Mouse (Mus musculus) ZHBTc4 (cell line): ENCODE results near the gene Card9.

ENCODE experiments used
- DNase-seq: peaks from one replicate; pipeline ENCODE4 v3.0.0-alpha.2; 2011; ENCODE audit warnings: low read depth, low spot score

Card9 gene

DNA sequence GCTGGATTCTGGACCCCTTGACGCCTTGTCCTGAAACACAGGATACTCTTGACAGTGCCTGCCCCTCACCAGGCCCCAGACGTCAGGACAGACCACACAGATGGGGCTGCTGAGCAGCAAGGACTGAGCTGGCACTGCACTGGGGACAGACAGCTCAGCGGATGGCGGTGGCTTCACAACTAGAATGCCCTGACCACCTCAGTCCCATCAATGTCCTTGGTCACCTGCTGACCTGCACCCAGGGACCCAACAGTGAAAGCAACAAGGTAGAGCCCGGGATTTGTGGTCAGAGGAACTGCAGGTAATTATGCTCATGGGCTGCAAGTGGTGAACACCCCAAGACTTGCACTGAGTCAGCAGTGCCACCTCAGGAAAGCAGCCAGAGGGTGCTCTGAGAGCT lies 2.3 kb upstream of the Card9 start:
- no peak for DNase-seq

DNA sequence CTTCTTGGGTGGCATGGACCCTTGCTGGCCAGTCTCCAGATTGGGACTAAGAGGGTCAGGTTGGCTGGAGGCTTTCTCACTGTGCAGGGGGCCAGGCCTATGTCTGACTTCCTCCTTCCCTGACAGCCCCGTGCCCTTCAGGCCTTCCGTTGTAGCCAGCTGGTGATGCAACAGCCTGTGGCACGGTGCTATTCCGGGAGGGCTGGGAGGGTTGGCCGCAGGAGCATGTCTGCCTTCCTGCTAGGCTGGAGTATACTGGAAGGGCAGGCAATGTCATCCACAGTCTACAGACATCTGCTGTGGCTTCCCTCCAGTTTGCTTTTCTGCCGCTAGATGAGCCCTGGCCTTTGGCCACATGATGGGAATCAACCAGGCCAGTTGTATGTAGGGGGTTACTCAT lies 735 bp downstream of the Card9 start:
- DNase-seq = no peak

GRCm38 (mm10) chr2:26358667-26359320 lies 1.9 kb downstream of the Card9 start:
- DNase-seq = no peak

- peak; percentile 70 for DNase-seq
Observed at GRCm38 (mm10) chr2:26357484-26357883, 3.2 kb downstream of the Card9 start.

DNA sequence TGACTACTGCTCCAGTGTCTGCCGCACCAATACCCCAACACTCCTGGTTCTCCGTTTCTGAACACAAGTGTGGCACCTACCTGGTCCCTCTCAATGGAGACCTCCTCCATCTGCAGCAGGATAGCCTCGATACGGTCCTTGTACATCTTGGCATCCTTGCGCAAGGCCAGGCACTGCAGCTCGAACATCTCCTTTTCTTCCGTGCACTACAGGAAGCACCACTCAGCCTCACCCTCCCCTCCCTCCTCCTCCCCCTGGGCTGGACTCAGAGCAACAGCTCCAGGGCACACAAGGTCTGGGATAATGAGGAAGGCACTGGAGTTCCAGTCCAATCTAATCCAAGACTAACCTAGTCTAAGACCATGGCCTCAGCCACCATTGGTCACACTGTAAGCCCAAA lies 4.0 kb downstream of the Card9 start:
- peak; percentile 28 for DNase-seq

DNA sequence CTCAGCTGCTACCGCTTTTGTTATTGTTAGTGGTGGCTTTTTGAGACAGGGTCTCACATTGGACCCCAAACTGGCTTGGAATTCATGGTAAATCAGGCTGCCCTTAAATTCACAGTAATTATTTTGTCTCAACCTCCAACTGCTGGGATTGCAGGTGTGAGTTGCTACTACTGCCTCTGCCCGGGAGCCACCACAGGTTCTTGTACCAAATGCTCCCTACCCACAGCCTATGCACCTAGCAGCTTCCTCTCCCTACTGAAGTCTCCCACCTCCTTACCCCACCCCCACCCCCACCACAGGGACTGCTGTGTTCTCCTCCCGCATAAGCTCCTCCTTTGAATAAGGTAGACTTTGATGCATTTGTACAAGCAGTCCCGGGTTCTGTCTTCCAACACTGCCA lies 4.5 kb downstream of the Card9 start:
- DNase-seq = no peak

- DNase-seq = no peak
Observed at GRCm38 (mm10) chr2:26354401-26354800, 6.3 kb downstream of the Card9 start.

DNA sequence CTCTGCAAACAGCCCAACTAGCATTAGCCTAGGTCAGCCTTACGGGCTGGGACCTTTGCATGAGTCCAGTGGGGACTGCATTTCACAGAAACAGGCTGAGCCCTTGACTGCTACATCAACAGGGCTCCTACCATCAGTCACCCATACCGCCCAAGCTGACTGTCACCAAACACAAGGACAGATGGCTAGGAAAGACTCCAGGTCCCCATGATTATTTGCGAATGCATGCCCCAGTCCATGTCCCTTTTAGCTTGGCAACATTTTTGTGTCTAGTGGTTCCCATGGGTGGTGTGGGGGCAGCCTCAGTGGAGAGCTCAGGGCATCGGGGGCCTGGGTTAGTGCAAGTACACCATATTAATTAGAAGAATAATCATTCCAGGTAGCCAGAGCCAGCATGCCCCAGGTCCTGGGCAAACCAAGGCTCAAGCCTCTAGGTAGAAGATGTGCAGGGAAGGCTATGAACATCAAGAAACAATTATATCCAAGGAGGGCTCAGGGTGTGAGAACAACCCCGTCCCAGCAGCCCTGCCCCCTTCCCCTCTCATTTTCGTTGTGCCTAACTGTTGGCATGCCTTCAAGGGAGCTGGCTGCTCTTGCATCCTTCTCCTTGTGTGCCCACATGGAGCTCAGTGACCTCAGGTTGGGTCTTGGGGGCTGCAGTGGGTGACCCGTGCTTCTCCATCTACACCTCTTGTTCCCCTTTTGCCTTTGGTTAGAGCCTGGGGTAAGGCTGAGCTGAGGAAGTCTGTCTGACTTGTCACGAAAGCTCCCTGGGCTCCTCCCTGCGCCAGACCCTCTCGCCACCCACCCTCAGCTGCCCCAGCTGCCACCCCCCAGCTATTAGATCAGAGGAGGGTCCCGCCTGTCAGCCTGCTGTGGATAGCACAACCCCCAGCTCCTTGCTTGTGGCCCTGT lies 7.4 kb downstream of the Card9 start:
- no peak for DNase-seq

DNA sequence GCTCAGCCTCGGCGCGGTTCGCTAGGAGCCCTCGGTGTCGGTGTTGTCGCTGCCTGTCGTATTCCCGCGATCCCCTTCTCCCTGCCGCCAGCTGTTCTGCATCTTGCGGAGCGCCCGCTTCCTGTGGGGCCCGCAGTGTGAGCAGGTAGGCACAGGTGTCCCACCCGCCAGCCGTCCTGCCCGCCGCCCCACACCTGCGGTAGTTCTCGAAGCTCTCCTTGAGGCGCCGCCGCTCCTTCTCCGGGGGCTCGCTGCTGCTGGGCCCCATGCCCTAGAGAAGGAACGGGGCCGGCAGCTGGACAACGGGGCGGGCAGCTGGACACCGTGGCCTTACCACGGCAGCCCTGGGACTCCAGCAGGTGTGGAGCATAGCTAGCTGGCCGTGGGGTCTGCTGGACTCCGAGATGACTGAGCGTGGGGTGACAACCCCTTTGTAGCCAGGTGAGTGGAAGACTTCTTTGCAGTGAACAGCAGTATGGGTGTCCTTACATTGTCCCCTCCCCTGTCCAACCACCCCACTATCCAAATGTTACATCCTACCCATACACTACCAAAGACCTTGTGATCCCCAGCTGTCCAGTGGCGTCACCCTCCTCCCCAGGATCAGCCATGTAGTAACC lies 8.3 kb downstream of the Card9 start:
- no peak for DNase-seq

GRCm38 (mm10) chr2:26351358-26352290 lies 9.1 kb downstream of the Card9 start, which contains the start of gene Dnlz:
Gene Dnlz, minus strand, starts transcription at chr2:26352110.
- DNase-seq = peak; percentile 94

GRCm38 (mm10) chr2:26348241-26348640 lies 12.5 kb downstream of the Card9 start:
- DNase-seq = no peak

DNA sequence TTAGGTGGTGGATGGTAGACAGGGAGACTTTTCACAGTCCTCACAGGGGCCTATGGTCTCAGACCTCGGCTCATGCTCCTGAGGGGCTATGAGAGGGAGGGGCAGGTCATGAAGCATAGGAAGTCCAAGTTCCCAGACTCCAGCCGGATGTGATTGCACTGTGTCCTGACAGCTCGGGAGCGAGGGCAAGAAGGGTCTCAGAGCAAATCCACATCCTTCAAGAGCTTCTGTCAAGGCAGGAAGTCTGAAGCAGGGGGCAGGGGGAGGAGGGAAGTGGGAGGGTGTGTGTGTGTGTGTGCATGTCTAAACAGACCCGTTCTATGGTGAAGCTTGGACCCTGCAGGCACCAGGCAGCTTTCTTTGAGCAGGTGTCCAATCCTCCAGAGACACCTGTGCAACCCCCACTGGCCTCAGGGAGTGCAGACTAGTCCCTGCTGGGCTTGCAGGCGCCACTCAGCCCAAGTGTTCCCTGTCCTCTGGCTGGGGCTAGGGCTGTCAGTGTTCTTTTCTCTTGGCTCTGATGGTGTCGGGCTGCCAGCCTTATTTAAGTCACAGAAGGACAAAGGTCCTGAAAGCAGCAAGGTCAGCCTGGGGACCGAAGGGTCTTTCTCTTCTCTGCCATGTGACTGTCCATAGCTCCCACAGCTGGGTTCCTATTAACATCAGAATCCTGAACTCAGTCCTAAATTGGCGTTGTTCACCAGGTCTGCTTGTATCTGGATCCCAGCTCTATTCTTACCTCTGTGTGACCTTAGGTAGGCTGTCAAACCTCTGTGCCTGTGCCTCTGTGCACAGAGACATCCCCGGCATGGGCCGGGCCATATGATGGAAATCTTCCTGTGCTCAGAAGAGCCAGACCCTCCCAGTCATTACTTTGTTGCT lies 17.9 kb downstream of the Card9 start:
- DNase-seq = peak; percentile 81

- DNase-seq = peak; percentile 27
Observed at GRCm38 (mm10) chr2:26342044-26342443, 18.7 kb downstream of the Card9 start.

GRCm38 (mm10) chr2:26341510-26341981 lies 19.2 kb downstream of the Card9 start:
- DNase-seq = no peak

GRCm38 (mm10) chr2:26339204-26339551 lies 21.5 kb downstream of the Card9 start:
- no peak for DNase-seq

DNA sequence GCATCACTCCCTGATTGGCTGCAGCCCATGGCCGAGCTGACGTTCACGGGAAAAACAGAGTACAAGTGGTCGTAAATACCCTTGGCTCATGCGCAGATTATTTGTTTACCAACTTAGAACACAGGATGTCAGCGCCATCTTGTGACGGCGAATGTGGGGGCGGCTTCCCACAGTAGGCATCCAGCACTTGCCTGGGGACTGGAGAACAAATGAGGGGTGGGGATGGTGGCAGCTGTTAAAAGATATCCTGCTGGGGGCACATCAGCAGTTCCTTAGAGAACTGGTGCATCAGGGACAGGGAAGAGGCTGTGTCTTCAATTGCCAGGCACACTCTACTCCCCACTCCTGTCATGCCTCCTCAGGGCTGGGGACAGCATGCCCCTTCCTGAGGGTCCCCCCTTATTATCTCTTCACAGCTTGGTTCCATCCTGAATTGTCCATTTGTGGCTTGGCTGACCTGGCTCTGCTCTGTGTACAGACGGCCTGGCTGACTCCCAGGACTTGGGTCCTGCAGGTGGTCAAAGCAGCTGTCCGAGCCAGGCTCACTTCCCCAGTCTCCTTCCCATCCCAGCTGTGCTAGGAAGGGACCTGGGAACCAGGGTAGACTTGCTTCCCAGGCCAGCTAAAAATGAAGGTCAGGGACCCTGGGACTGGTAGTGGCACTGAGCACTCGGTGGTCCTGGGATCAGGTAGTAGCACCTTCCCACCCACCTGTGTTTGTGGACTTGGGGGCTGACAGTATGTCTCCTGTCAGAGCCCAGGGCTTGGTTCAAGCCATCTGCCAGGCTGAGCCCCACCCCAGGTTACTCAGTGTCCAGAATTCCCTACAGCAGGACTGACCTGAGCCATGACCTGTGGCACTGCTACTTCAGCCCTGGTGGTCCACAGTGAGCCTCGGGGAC lies 22.2 kb downstream of the Card9 start:
- no peak for DNase-seq

DNA sequence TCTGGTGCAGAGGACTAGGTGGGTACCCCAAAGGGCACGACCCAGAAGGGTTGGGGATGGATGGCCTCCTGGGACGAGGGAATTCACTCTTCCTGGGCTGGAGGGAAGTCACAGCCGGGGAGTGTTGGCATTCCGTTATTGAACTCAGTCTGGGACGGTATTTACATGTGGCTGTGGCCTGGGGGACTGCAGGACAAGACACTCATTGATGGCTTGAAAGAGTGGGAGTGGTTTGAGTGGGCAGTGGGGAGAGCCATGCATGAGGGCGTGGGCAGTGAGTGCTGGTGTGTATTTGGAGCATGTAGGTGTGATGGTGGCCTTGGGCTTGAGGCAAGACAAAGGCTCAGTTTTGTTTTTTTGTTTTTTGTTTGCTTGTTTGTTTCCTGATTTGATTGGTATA lies 30.0 kb downstream of the Card9 start:
- no peak for DNase-seq

- no peak for DNase-seq
Observed at GRCm38 (mm10) chr2:26330056-26330468, 30.7 kb downstream of the Card9 start.

DNA sequence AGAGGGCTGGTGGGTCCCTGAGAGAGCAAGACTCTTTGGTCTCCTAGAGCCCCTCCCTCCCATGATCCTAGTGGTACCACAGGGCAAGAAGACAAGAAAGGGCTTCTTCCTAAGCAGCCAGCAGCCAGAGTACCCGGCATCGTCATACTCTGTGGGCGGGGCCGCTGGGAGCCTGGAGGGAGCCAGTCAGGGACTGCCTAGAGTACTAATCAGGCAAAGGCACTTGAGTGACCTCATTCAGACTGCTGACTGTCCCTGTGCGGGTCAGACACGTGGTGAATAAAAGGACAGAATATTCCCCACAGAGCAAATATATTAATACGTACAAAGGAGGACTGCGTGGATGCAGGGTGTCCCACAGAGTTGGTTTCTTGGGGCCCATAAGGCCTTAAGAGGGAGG lies 31.3 kb downstream of the Card9 start:
- peak; percentile 74 for DNase-seq
